Mouse (Mus musculus) embryo, embryonic 9.5 days (tissue): ENCODE measurements around the gene Chmp2a.
A peak's percentile ranks its signal among the peaks of the same experiment; 100 is the strongest.
"Not testable (repeated sequence)": the region's sequence is repeated elsewhere in the genome, so short reads cannot be mapped to it uniquely, and the experiment has no call there.

Experiments used
- DNase-seq: peaks from one replicate; pipeline ENCODE4 v3.0.0-alpha.2; 2017; ENCODE audit errors: extremely low spot score

Gene Chmp2a

DNA sequence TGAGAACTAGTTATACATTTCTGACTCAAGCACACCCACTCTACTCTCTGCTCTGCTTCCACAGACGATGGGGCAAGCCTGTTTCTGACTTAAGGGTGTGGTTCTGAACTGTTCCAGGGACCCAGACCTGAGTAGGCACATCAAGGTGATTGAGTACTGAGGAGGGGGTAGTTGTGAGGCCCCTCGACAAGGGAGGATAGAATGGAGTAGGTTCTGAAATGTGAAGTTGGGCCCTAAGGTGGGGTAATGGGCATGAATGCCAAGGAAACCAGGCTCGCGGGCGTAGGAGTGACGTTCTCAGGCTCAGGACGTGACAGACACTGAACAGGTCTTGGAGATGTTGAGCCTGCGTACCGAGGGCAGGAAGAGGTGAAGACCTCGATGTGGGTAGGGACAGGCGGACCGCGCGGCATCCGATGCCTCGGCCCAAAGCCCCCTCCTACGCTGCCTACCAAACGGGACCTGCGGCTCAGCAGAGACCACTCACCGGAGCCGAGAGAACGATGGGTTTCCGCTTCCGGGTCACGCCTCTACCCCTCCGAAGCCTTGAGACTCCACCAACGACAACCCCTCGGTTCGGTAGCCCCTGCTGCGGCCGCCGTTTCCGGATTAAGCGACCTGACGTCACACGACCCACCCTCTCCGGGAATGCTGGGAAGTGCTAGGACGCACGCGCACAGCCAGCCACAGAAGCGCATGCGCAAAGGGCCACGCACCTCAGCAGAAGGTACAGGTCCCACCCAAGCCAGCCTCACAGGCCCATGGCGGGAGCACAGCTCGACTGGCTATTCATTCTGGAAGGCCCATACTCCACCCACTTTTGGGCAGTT is at the start of gene Chmp2a:
TSS of gene Chmp2a (minus strand) at position 660 of the 830 bp plus-strand sequence.
- DNase-seq: peak; percentile 98

DNA sequence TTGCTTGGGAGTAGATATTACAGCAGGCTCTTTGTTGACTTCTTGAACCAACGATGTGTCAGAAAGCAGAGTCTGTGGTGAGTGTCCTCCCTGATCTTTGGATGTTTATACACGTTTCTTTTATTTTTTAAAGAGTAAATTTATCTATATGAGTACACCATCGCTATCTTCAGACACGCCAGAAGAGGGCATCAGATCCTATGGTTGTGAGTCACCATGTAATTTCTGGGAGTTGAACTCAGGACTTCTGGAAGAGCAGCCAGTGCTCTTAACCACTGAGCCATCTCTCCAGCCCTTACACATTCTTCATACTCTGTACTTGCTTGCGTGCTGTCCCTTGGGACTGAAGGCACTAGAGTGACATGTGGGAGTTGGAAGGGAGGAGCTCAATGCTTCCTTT is 37.7 kb upstream of the Chmp2a start:
- no peak for DNase-seq

DNA sequence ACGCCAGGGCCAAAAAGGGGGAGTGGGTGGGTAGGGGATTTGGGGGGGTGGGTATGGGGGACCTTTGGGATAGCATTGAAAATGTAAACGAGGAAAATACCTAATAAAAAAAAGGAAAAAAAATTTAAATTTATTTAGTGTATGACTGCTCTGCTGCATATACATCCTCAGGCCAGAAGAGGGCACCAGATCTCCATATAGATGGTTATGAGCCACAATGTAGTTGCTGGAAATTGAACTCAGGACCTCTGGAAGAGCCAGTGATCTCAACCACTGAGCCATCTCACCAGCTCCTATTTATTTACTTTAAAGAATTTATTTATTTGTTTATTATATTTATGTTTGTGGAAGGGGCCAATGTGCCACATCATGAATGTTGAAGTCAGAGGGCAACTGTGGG is 28.8 kb upstream of the Chmp2a start:
- not testable (repeated sequence) for DNase-seq

DNA sequence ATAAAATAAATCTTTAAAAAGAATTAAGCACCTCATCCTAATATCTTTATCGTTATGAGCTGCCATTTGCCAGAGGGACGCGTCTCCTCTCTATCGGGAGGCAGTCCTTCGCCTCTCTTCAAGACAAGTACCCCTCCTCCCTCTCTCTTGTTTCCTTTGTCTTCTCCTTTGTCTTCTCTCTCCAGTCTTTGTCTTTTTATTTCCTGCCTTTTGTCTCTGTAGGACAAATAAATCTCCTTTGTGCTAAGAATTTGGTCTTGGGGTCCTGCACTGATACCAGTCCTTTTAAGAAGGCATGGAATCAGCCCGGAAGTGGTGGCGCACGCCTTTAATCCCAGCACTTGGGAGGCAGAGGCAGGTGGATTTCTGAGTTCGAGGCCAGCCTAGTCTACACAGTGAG is 24.9 kb upstream of the Chmp2a start:
- DNase-seq: no peak

DNA sequence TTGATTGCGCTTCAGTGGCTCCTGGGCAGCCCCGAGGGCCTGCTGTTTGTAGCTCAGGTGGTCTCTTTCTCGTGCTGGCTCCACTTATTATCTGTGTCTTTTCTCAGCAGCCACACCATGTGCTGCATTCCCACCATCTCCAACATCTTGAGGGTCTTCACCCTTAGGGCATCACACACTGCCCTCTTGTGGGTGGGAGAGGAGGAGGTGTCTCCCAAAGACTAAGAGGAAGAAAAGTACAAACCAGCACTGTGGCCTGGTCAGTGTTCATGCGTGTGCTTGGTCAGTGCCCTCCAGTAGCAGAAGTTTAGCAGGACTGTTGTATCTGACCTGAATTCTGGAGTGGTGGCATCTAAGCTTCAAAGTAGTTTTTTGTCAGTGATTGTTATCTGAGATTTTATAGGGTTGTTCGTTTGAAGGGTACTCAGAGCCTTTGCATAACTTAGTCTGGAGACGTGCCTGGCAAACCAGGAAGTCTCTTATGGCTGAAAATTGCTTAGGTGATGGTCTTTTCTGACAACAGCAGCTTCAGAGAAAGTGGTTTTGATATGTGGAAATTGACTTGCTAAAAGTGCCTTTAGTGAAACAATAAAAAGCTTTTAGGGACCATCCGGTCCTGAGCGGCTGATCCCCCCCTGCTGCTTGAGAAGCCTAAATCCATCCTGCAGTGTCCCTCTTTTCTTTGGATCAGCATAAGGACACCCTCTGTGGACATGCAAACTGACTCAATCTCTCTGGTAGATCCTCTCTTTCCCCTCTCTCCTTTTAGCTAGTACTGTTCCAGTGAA is 22.5 kb upstream of the Chmp2a start:
- no peak for DNase-seq

DNA sequence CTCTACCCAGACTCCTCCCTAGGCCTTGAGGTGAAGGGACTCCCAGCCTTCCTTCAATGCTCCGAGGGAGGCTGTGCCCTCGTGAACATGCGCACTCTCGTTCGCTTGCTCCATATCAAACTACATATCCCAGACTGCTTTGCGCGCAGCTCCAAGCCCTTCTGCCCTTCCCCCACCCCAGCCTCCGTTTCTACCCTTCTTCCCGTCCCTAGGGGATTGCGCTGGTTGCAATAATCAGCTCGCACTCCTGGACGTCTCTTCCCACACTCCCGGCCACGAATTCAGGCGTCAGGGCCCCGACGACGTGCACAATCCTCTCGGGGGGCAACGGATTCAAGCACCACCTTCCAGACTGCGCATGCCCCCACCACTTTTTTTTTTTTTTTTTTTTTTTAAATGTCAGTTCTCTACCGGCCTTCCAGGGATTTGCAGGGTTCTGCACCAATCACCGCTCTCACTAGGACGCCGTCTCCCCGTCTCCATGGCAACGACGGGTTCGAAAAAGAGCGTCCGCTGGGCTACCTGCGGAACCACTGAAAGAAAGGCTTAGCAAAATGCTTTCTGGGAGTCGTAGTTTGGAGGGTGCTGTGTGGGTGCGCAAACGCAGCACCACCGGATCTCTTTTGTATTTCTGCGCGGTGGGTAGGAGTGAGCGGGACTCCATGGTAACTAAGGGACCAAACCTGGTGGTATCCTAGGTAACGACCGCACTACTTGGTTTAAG is 19.8 kb upstream of the Chmp2a start, which contains the start of gene Mzf1:
TSS of gene Mzf1 (minus strand) at position 478 of the 724 bp plus-strand sequence.
- peak; percentile 94 for DNase-seq

DNA sequence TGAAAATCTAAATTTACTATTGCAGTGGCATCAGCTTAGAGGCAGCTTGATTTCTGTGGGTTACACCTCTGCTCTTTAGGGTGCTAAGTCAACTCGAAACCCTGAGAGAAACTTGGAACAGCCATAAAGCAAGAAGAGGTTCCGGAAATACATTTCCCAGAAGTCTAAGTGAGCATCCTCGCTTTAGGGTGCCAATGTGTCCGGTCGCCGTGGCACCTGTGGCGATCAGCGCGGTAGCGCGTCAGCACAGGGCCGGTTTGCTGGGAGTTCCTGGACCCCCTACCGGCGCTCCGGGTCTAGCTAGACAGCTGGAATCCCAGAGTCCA is 19.3 kb upstream of the Chmp2a start:
- DNase-seq: no peak

DNA sequence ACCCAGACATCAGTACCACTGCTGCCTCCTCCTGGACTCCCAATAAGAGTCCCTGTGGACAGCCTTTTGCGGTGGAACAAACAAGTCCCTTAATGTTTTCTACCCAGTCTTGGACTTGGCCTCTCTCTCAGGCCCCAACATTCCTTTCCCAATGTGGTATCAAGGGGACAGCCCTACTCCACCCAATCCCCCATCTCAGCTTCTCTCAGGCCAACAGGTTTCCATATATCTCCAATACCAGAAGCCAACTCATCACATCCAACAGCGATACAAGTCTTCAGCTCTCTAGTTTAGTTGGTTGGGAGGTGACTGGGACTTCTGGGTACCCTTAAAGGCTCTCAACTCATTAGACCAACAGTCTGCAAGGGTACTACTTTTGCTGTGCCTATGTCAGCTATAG is 18.9 kb upstream of the Chmp2a start:
- DNase-seq: no peak

DNA sequence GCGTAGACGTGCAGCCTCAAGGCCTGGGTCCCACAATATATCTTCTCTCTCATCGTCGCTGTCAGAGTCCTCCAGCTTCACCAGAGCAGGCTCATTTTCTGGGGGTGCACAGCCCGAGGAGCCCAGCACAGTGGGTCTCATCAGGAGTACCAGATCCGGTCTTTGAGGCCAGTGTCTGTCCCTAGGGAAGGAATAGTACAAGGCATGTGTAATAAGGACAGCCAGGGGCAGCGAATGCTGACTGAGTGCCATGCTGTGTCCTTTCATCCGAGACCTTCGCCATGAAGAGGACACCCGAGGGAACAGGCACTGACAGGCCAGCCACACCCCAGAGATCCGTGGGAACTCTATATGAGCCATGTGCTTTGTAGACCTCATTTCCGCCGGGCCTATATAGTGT is 18.4 kb upstream of the Chmp2a start:
- no peak for DNase-seq

DNA sequence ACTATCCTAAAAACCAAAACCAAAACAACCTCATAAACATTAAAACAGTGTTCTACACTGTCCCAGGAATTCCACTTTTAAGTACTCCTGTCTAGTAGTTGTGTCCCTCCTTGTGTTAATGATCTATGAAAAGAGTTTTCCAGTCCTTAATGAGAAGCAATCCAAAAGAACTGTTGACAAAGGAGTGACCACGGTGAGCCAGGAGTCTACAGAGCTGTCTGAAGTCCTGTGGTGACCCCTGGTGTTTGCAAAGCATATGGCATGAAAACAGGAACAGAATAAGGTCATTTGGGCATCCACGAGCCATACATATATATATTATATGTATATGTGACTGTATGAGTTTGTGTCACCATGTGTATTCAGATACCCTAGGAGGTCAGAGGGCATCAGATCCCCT is 11.5 kb upstream of the Chmp2a start:
- DNase-seq: peak; percentile 66

DNA sequence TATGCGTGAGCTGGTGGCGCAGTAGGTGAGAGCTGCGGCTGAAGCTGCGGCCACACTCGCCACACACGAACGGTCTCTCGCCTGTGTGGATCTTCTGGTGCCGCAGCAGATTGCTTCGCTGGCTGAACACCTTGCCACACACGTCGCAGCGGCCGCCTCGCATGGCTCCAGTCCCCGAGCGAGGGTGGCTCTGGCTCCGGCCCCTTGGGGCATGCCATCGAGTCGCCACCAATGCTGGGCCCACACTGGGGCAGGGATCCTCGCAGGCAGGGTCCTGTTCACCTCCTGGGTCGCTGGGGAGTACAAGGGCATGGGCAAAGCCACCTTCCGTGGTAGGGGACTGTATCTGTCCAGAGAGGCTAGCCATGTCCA is 9.6 kb upstream of the Chmp2a start:
- DNase-seq: no peak

DNA sequence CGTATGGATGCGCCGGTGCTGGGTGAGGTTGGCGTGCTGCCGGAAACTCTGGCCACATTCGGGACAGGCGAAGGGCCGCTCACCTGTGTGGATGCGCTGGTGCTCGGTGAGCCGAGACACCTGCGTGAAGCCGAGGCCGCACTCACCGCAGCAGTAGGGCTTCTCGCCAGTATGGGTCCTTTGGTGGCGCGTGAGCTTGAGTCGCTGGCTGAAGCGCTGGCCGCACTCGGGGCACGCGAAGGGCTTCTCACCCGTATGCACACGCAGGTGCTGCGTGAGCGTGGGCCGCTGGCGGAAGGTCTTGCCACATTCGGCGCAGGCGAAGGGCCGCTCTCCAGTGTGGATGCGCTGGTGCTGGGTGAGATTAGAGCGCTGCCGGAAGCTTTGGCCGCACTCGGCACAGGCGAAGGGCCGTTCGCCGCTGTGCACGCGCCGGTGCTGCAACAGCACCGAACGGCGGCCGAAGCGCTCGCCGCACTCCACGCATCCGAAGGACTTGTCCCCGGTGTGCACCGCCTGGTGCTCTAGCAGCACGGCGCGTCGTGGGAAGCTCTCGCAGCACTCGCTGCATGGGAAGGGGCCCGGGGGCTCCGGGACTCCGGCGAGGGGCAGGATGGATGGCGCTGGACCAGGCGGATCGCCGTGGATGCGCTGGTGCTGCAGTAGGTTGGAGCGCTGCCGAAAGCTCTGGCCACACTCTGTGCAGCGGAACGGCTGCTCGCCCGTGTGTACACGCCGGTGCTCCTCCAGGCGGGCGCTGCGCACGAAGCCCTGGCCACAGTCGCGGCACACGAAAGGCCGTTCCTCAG is 9.0 kb upstream of the Chmp2a start:
- DNase-seq: peak; percentile 58

DNA sequence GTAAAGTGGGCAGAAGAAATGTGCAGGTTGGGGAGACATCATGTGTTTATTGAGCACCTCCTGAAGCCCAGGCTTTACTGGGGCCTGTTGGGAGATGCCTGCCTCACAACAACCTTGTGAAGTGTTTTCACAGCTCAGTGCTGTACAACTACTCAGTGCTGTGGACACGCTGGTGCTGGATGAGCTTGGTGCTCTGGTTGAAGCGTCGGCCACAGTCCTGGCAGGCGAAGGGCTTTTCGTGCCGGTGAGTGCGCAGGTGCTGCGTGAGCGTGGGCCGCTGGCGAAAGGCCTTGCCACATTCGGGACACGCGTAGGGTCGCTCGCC is 8.5 kb upstream of the Chmp2a start:
- DNase-seq: no peak

DNA sequence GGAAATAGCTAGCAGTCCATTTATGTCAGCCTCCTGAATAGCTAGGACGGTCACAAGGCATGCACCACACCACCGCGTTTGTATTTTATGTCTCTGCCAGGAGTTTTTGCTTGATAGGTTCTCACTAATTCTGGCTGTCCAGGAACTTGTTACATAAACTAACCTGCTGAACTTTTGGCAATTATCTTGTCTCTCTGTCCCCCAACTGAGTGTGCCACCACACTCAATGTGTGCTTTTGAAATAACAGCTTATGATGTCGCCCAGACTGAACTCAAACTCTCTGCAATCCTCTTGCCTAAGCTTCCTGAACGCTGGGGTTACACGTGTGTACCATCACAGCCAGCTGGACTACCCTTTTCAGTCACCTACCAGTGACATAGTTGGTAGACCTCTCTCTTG is 7.9 kb upstream of the Chmp2a start:
- DNase-seq: no peak

DNA sequence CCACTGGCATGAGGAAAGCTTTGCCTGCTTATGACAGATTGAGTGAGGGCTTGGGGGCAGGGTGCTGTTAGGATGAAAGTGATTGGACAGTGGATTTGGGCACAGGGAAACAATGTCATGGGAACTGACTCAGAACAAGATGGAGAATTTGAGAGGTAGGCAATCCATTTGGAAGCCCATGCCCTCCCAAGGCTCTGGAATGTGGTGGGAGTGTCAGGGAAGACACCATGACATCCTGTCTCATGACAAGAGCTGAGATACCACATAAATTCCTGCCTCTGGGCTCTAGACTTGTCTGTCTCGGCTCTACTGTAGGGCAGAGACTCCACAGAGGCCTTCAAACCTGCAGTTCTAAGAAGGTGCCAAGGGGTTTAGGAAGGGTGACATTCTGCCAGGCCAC is 6.6 kb upstream of the Chmp2a start:
- DNase-seq: no peak

DNA sequence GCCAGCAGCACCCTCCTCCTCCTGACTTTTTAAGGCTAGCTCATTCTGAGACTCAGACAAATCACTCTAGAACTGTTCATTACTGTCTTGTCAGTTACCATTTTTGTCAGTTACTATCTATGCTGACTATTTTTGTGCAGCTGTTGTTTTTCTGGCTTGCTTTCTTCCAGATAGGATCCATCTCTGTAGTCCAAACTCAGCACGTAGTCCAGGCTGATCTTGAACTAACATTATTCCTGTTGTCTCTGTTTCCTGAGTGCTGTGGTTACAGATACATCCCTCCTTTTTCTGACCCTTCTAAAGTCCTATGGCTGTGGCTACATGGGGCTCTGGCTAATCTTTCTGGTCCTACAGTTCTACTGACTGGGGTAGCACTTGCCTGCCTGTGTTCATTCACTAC is 4.6 kb upstream of the Chmp2a start:
- no peak for DNase-seq

DNA sequence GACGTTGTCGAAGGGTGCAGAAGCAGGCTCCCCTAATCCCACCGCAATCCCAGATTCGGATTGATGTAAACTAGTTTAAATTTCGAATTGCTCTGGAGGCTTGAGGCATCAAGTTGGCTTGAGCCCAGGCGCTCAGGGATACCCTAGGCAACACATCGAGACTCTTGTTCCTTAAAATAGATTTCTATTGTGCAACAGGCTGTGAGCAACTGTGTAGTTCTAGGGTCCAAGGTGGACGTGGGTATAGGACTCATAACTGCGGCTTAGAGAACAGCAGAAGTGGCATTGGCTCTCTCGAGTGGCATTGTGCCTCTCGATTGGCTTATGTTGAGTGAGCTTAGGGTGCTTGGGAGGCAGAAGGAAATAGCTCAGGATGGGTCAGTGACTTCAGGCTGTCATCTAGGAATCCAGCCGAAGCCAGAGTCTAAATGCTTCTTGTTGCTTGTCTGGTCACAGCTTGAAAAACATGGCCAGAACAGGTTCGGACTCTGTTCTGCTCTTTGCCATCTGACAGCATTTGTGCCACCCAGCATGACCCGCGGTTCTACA is 4.1 kb upstream of the Chmp2a start:
- DNase-seq: no peak

DNA sequence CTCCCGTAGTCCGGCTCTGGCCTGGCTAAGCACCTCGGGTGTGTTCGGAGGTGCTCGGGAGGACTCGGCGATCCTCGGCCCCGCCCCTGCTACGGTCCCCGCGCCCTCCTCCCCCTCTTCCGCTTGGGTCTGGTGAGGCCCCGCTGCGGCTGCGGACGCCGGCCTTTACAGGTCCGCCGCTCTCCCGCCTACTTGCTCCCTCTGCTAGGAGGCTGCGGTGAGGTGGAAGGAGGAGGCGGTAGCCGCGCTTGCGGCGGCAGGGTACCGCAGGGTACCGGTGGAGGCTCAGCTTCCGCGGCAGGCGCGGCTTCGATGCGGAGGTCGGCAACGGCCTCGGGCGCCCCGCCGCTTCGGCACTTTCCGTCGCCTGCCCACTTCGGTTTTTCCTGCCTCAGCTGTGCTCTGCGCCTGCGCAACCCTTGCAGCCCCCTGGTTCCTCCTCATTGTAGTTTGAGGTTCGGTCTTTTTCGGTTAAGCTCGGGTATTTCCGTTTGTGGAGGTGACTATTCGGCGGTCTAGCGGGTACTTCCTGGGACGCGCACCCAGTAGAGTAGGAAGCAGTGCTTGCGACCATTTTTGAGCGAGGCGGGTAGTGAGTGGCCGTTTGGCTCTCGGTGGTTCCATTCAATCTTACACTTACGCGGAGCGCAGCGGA is 3.4 kb upstream of the Chmp2a start, which contains the start of gene Ube2m:
TSS of gene Ube2m (minus strand) at position 375 of the 655 bp plus-strand sequence.
- peak; percentile 99 for DNase-seq

DNA sequence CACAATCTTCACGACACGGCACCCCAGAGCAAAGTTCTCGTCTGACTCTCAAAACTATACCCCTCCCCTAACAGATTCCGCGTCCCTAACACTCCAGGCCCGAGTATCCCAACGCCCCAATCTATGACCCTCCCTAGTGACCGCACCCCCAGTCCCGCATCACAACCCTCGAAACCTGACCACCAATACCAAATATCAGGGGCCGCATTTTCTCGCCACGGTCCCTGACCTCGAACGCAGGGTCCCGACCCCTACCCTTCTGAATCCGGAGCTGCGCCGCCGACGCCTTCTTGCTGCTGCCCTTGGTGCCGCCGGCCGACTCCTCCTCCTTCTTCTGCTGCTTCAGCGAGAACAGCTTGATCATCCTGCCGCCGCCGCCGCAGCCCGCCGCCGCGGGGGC is 2.8 kb upstream of the Chmp2a start:
- DNase-seq: no peak

DNA sequence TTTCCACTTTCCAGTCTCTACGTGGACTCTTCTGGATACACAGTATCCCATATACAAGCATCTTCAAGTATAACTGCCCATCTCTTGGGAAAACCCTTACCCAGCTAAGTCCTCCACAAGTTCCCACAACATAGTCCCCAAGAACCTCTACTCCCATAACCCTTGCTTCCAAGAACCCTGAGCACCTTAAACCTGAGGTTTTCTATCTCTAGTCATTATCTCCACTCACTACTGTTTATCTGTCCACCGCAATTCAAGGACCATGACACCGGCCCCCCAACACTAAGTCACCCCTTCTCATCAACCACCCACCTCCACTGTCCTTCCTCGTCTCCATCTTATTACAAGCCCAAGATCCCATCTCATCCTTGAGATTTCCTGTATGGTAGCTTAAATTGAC is 2.2 kb upstream of the Chmp2a start:
- no peak for DNase-seq
